Mouse (Mus musculus): ENCODE data around the gene Fhl1. TPM values are rescaled to one million over a fixed set of nuclear protein-coding genes. Genes with fewer than 3 reads are reported as not detected.

Gene Fhl1
- total RNA-seq, 2 experiments from 2014 or later: 56.5 to 130 TPM

Other genes starting within 250 kb of the Fhl1 start
- gene Gm10477, start 207.0 kb upstream of the Fhl1 start, total RNA-seq (2021): not detected
- under 1 TPM in 1 of 2 experiments, not detected in 1; 0.28 TPM for gene Gm648, start 182.2 kb upstream of the Fhl1 start, total RNA-seq (2021)
- 10 to 100 TPM; 23.4 to 23.6 TPM for gene Mmgt1, start 133.7 kb upstream of the Fhl1 start, total RNA-seq (2021)
- 10 to 100 TPM; 20.5 to 25.2 TPM for gene Slc9a6, start 122.0 kb upstream of the Fhl1 start, total RNA-seq (2021)
- 1 to 10 TPM; 3.9 to 5.6 TPM for gene Map7d3, start 90.5 kb downstream of the Fhl1 start, total RNA-seq (2021)
- gene Adgrg4, start 138.4 kb downstream of the Fhl1 start, total RNA-seq (2021): not detected